Mouse (Mus musculus): ENCODE data around the gene Hrasls. TPM values are rescaled to one million over a fixed set of nuclear protein-coding genes. Genes with fewer than 3 reads are reported as not detected.

Gene Hrasls
- polyA plus RNA-seq, 1 experiment from 2014 or later, result 0.23 TPM

Other genes with a start within 250 kb of the Hrasls start
- gene Atp13a5, start 169.0 kb downstream of the Hrasls start, polyA plus RNA-seq (2015; fragmentation: Nextera tagmentation; extraction: Ambion mirVana), result not detected in 2 replicates

All from lung, embryonic 16.5 days (tissue).